Mouse (Mus musculus) midbrain, embryonic 14.5 days (tissue): ENCODE measurements around the gene Rpusd2. TPM values are rescaled to one million over a fixed set of nuclear protein-coding genes. Genes with fewer than 3 reads are reported as not detected.

ENCODE experiments used
- ATAC-seq: fragments of 200-750 bp; cut with Nextera tagmentation; 2 replicates; pipeline ENCODE4 v1.8.0; 2017; ENCODE audit warnings: moderate number of reproducible peaks, moderate library complexity; ENCODE audit not compliant: low FRiP score, low TSS enrichment
- DNase-seq: peaks from one replicate; pipeline ENCODE4 v3.0.0-alpha.2; 2015
- H3K27ac ChIP-seq: fragments of 300-500 bp; sonication (generic); replicated peaks from 2 replicates; pipeline ENCODE4 v1.5.1; 2014; ENCODE audit warnings: mild to moderate bottlenecking, low read depth, low read length, moderate library complexity
- H3K27me3 ChIP-seq: fragments of 300-500 bp; sonication (generic); 2 replicates; pipeline ENCODE4 v1.6.1; 2014; ENCODE audit warnings: low read length, control low read depth, mixed read lengths; ENCODE audit not compliant: control insufficient read depth, insufficient read depth
- H3K36me3 ChIP-seq: fragments of 300-500 bp; sonication (generic); 2 replicates; pipeline ENCODE4 v1.6.1; 2014; ENCODE audit warnings: low read length, control low read depth; ENCODE audit not compliant: control insufficient read depth, insufficient read depth
- H3K4me1 ChIP-seq: fragments of 300-500 bp; sonication (generic); 2 replicates; pipeline ENCODE4 v1.6.1; 2014; ENCODE audit warnings: mild to moderate bottlenecking, antibody characterized with exemption, low read length, control low read depth; ENCODE audit not compliant: control insufficient read depth, insufficient read depth
- H3K4me2 ChIP-seq: fragments of 300-500 bp; sonication (generic); 2 replicates; pipeline ENCODE4 v1.6.1; 2014; ENCODE audit warnings: mild to moderate bottlenecking, low read length, moderate library complexity
- H3K4me3 ChIP-seq: fragments of 300-500 bp; sonication (generic); replicated peaks from 2 replicates; pipeline ENCODE4 v1.5.1; 2014; ENCODE audit warnings: low read depth, low read length
- H3K9ac ChIP-seq: fragments of 300-500 bp; sonication (generic); replicated peaks from 2 replicates; pipeline ENCODE4 v1.6.1; 2014; ENCODE audit warnings: mild to moderate bottlenecking, low read length, moderate library complexity
- H3K9me3 ChIP-seq: fragments of 300-500 bp; sonication (generic); 2 replicates; pipeline ENCODE4 v1.6.1; 2016; ENCODE audit warnings: low read length, control low read depth, mixed read lengths; ENCODE audit not compliant: control insufficient read depth
- WGBS: fragments of 180-500 bp; shearing (Covaris S2); extraction: QIAGEN DNeasy Blood & Tissue Kit; methylation state at CpG from one replicate; pipeline ENCODE4 v1.1.7; 2014; 5-methylcytosine and 5-hydroxymethylcytosine counted together
- polyA plus RNA-seq: library from polyadenylated mRNA; unstranded; fragments of >200 nt; fragmentation: Nextera tagmentation; extraction: Ambion mirVana; gene quantifications from 2 replicates; pipeline ENCODE4 v1.2.1, GENCODE M21; 2014

Gene Rpusd2
- polyA plus RNA-seq, 1 experiment from 2014 or later: 4.5 TPM

DNA sequence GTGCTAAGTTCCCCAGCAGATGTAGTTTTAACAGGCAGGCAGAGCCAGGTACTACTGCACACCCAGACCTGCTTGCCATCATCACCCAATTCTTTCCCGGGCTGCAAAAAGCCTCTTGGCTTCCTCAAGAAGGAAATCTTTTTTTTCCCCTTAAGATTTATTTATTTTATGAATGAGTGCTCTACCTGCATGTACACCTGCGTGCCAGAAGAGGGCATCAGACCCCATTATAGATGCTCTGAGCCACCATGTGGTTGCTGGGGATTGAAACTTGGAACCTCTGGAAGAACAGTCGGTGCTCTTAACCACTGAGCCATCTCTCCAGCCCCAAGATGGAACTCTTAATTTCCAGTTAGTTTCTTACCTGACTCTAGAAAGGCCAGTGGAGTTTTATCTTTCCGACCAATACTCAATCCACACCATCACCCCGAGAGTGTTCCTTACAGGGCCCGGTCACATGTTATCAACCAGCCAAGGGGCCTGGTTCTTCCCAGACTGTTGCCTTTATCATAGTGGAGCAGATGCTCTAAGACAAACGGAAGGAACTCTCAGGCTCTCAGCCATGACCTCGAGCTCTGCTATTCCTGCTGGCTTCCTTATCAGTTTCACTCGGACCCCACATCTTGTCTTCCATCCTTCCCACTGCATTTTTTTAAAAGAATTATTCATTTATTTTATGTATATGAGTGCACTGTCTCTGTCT, 9.9 kb upstream of the Rpusd2 start:
- H3K4me2 ChIP-seq: no peak overlapping the region
- H3K4me3 ChIP-seq: no peak overlapping the region
- WGBS: 77% methylated on average over 9 of the region's 9 CpGs
- no peak overlapping the region for H3K9ac ChIP-seq
- no peak overlapping the region for H3K27ac ChIP-seq
- ATAC-seq: no peak
- H3K36me3 ChIP-seq: peaks cover 30% of the 10 kb centered on the region
- peaks cover 5% of the 10 kb centered on the region for H3K4me1 ChIP-seq
- H3K27me3 ChIP-seq: no peaks in the 10 kb centered on the region
- DNase-seq: peak; percentile 11
- H3K9me3 ChIP-seq: no peaks in the 10 kb centered on the region

DNA sequence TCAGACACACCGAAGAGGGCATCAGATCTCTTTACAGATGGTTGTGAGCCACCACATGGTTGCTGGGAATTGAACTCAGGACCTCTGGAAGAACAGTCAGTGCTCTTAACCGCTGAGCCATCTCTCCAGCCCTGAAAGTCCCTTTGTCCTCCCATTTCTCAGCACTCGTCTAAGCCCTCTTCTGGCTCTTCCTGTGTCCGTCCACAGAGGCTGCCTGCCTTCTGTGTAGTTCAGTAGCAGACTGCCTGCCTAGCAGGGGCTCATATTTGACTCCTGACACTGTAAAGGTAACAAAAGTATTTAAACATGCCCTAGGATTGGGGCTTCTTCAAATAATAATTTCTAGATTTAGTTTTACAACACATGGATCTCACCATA, 9.4 kb upstream of the Rpusd2 start:
- H3K36me3 ChIP-seq: peaks cover 30% of the 10 kb centered on the region
- no peak overlapping the region for H3K4me2 ChIP-seq
- H3K27me3 ChIP-seq: no peaks in the 10 kb centered on the region
- 80% methylated on average over 4 of the region's 4 CpGs for WGBS
- H3K27ac ChIP-seq: no peak overlapping the region
- ATAC-seq (no peak), DNase-seq (no peak)
- no peaks in the 10 kb centered on the region for H3K9me3 ChIP-seq
- H3K4me1 ChIP-seq: peaks cover 5% of the 10 kb centered on the region
- H3K4me3 ChIP-seq: no peak overlapping the region
- H3K9ac ChIP-seq: no peak overlapping the region

DNA sequence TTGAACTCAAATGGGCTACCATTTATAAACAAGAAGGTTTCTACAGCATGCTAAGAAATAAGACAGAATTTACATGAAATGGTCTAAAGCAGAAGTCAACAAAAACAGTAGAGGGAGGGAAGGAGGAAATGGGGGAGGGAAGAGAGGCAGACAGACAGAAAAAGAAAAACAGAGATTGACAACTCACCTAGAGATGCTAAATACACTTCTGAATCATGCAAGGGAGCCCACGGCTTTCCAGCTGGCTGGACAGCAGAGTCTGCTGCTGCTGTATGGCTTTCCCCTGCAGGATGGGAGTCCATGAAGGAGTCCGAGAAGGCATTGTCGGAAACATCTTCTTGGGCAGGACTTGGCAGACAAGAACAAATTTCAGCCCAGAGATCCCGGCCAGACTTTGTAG, 7.6 kb upstream of the Rpusd2 start:
- Histone ChIP-seq H3K4me2 (no peak overlapping the region), H3K9me3 (no peaks in the 10 kb centered on the region), H3K36me3 (peaks cover 18% of the 10 kb centered on the region), H3K27me3 (no peaks in the 10 kb centered on the region), H3K27ac (no peak overlapping the region), H3K4me1 (peaks cover 5% of the 10 kb centered on the region), H3K9ac (no peak overlapping the region), H3K4me3 (no peak overlapping the region)
- DNase-seq: no peak
- WGBS: 95% methylated on average over 4 of the region's 4 CpGs
- no peak for ATAC-seq

DNA sequence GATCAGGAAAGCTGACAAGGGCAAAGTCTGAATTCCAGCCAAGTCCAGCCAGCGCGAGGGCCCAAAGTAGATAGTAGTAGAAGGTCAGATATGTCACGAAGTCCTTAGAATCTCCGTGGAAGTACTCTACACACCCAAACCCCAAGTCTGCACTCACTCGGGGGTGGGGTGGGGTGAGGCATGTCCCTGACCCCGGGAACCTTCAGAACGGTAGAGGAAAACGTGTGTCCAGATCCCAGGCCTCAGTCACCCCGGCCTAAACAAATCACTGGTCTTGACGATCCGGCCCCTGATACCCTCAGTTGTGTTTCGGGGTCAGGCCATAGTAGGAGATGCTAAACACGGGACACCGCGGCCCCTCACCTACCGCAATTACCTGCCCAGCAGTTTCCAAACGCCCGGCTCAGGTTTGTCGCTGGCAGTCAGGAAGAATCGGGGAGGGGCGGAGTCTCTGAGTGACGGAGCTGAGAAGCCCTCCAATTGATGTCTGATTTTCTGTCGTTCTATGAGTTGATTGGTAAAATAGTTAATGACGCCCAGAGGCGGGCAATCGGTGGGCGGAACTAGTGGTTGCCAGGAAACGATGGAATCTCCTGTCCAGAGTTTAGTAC, 5.5 kb upstream of the Rpusd2 start, which contains the start of gene Ccdc32:
TSS of gene Ccdc32 (minus strand) at position 453 of the 611 bp plus-strand sequence.
- peak within 1 kb of the TSS; percentile 68 for H3K4me3 ChIP-seq
- H3K4me1 ChIP-seq: peaks cover 5% of the 10 kb centered on the region
- peak within 1 kb of the TSS; percentile 85 for H3K4me2 ChIP-seq
- H3K9ac ChIP-seq: peak within 1 kb of the TSS; percentile 80
- H3K27me3 ChIP-seq: no peaks in the 10 kb centered on the region
- DNase-seq (peak; percentile 97), ATAC-seq (peak; percentile 94)
- H3K9me3 ChIP-seq: no peaks in the 10 kb centered on the region
- H3K36me3 ChIP-seq: peaks cover 12% of the 10 kb centered on the region
- no peak within 1 kb of the TSS for H3K27ac ChIP-seq
- WGBS: under 1% methylated on average over 28 of the region's 28 CpGs

- Histone ChIP-seq H3K36me3 (peaks cover 4% of the 10 kb centered on the region), H3K9me3 (no peaks in the 10 kb centered on the region), H3K4me3 (no peak overlapping the region), H3K27me3 (no peaks in the 10 kb centered on the region), H3K9ac (no peak overlapping the region), H3K27ac (no peak overlapping the region), H3K4me1 (peaks cover 13% of the 10 kb centered on the region), H3K4me2 (no peak overlapping the region)
- WGBS: 74% methylated on average over 4 of the region's 4 CpGs
- DNase-seq: no peak
- ATAC-seq: no peak
These were observed 2.4 kb upstream of the Rpusd2 start for GRCm38 (mm10) chr2:119032191-119032590.

DNA sequence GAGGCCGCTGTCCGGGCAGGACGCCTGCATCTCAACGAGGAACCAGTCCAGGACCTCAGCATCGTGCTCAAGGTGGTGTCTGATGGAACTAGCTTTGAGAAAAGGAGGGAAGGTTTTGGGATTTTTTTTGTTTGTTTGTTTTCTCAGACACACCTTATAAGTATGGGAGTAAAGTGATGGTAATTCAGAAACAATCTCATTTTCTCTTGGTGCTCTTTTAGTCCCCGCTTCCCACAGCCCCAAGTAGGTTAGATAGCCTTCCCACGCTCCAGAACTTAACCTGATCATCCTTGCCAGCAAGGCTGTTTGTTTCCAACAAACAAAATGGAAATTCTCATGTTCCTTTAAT, 781 bp downstream of the Rpusd2 start:
- Histone ChIP-seq H3K36me3 (peaks cover 27% of the 10 kb centered on the region), H3K9me3 (no peaks in the 10 kb centered on the region), H3K4me1 (peaks cover 8% of the 10 kb centered on the region), H3K27ac (peak overlapping the region; percentile 92), H3K9ac (peak overlapping the region; percentile 82), H3K4me3 (peak overlapping the region; percentile 93), H3K4me2 (peak overlapping the region; percentile 77), H3K27me3 (no peaks in the 10 kb centered on the region)
- DNase-seq (no peak), ATAC-seq (no peak)
- WGBS: 8% methylated on average over 7 of the region's 7 CpGs

DNA sequence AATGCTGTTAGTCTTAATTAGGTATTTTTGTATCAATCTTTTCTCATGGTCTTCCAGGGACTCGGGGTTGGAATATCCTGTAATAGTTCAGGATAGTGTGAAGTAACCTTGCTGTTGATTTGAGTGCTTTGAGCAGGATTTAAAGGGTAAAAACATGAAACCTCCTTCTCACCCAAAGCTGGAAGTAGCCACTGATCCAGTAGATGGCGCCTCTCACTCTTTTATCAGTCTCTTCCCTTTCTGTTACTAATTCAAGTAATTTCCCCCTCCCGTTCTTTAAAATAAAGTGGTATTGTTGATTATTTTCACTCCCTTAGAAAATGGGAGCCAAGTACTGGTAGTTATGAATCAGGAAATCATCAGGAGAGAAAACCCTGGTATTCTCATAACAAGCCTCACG, 6.3 kb downstream of the Rpusd2 start:
- Histone ChIP-seq H3K36me3 (peaks cover 27% of the 10 kb centered on the region), H3K4me3 (no peak overlapping the region), H3K4me1 (peaks cover under 1% of the 10 kb centered on the region; the same call in 1 of the 2 replicates), H3K27ac (no peak overlapping the region), H3K9me3 (no peaks in the 10 kb centered on the region), H3K9ac (no peak overlapping the region), H3K4me2 (no peak overlapping the region), H3K27me3 (no peaks in the 10 kb centered on the region)
- 54% methylated on average over 4 of the region's 4 CpGs for WGBS
- DNase-seq (peak; percentile 71), ATAC-seq (no peak)

DNA sequence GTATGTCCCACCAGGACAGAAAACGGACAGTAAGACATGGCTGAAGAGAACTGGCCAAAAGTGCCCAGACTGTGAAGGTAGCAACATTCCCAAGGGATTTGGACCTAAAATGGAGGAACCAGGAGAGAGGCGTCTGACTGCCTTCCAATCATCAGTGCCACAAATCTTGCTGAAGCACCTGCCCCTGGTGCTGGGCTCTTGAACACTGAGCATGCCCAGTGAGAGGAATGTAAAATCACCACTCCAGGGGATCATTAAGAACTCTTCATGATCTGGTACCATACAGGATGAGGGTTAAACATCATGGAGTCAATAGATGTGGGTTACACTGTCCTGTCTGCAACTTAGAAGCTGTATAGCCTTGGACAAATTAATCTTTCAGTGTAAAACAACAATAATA, 10.6 kb downstream of the Rpusd2 start:
- 77% methylated on average over 2 of the region's 2 CpGs for whole genome bisulfite sequencing
- H3K4me2 ChIP-seq: no peak overlapping the region
- DNase-seq (peak; percentile 5), ATAC-seq (no peak)
- H3K9me3 ChIP-seq: no peaks in the 10 kb centered on the region
- no peaks in the 10 kb centered on the region for H3K27me3 ChIP-seq
- no peak overlapping the region for H3K27ac ChIP-seq
- H3K4me1 ChIP-seq: no peaks in the 10 kb centered on the region
- H3K4me3 ChIP-seq: no peak overlapping the region
- no peaks in the 10 kb centered on the region for H3K36me3 ChIP-seq
- H3K9ac ChIP-seq: no peak overlapping the region
